Mouse (Mus musculus): ENCODE measurements around the gene Arl4c. TPM values are rescaled to one million over a fixed set of nuclear protein-coding genes. Genes with fewer than 3 reads are reported as not detected.

Gene Arl4c
- 10 to 100 TPM; 36.6 to 40.7 (median 39.0) TPM for total RNA-seq (2022)

DNA sequence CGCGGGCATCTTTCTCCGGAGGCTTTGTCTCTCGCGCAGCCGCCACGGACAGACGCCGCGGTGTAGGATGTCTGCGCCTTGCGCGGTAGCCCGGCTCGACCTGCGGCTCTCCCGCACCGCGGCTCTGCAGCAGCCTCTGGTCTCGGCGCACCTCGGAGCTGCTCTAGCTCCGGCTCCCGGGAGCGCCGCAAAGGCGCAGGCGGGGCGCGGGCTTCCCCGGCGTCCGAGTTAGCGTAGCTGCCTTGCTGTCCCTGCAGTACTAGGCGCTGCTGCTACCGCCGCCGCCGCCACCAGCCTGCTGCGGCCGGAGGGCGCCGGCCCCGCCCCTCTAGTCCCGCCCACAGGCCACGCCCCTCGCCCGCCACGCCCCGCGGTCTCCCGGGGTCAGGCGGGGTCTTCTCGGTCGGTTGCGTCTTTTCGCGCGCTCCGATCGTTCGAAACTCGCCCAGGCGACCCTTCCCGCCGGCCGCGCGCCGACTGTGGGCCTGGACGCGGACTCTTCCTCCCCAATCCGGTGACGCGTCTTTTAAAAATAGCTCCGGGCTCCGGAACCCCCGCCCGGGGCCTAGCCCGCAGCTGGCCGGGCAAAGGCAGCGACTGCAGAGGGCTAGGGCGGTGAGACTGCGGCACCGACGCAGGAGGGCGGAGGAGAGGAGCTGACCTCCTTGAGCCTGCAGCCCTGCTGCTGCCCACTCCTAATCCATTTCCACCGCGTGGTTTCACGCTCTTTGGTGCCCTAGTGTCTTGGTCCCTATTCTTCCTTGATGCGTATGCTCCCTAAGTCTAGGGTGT, at the start of gene Arl4c:
Gene Arl4c, minus strand, starts transcription at position 352 of the 792 bp plus-strand sequence.
- DNase-seq (ENCODE audit: low spot score in 2 of 2) = peak; percentile 64

- no peak for DNase-seq (ENCODE audit: low spot score in 2 of 2)
Observed at GRCm38 (mm10) chr1:88751332-88751731, 49.3 kb upstream of the Arl4c start.

GRCm38 (mm10) chr1:88750576-88750975, 48.6 kb upstream of the Arl4c start:
- no peak for DNase-seq (ENCODE audit: low spot score in 2 of 2)

DNA sequence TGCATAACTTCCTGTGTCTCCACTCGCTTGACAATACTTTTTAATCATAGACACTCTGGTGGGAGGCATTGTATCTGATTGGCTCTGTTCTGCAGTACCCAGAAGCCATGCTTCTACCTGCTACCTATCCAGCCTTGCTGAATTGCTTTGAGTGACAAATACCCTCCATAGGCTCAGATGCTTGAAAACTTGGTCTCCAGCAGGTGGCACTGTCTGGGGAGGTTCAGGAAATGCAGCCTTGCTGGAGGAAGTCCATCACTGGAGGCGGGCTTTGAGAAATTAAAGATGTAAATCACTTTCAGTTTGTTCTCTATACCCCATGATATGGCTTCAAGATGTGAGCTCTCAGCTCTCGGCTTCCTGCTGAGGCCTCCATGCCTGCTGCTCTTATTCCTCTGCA, 48.1 kb upstream of the Arl4c start:
- DNase-seq (ENCODE audit: low spot score in 2 of 2) = no peak

DNA sequence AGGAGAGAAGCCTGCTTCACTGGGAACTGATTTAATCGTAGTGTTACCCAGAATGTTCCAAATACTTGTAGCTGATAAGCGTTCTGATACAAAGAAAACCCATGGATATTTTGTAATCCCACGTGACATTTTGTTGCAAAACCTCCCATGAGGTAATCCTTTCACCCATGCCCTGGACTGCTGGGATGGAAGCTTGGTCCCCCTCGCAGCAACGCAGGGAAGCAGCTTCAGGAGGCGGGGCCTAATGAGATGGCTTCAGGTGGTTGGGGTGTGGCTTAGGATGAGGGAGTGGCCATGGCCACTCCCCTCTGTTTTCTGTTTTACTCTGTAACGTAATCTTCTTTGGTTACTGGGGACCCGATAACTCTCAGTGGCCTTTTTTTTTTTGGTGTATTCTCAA, 47.1 kb upstream of the Arl4c start:
- no peak for DNase-seq (ENCODE audit: low spot score in 2 of 2)

DNA sequence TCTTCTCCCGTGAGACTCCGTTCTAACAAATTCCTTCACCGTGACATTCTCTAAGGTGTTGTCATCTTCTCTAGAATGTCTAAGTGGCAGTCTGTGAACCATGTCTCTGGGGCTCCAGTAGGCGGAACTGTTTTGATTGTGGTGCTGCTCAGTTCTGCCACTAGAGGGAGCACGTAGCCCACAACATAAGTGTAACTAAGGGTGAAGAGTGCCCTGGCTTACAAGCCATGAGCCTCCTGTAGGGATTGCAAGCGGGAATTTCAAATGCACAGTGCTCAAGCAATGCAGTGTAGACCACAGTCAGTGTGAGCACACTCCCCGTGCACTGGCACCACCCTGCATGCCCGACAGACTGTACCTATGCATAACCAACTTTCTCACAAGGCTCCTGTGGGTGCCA, 43.2 kb upstream of the Arl4c start:
- DNase-seq (ENCODE audit: low spot score in 2 of 2) = peak; percentile 65

- DNase-seq (ENCODE audit: low spot score in 2 of 2) = no peak
Observed at GRCm38 (mm10) chr1:88744261-88744660, 42.2 kb upstream of the Arl4c start.

- DNase-seq (ENCODE audit: low spot score in 2 of 2) = peak in 1 of 2 experiments; percentile 21
Observed at GRCm38 (mm10) chr1:88742372-88742771, 40.4 kb upstream of the Arl4c start.

- no peak for DNase-seq (ENCODE audit: low spot score in 2 of 2)
Observed at GRCm38 (mm10) chr1:88739546-88739945, 37.5 kb upstream of the Arl4c start.

- no peak for DNase-seq (ENCODE audit: low spot score in 2 of 2)
Observed at GRCm38 (mm10) chr1:88738931-88739330, 36.9 kb upstream of the Arl4c start.

DNA sequence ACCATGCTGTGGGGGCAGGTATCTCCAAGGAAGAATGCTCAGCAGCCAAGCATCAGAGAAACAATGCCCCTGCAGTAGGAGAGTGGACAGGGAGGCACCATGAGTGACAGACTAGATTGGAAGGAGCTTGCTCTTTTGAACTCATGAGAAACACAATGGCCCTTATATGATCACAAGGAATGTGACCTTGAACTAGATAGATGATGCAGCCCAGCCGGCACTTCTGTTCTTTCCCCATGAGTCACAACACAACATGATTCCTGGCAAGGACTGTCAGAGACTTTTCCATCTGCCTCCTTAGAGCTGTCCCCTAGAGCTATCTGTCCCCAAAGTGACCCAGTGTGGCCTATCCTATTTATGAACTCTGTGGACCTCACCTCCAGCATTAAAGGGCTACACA, 27.5 kb upstream of the Arl4c start:
- no peak for DNase-seq (ENCODE audit: low spot score in 2 of 2)

DNA sequence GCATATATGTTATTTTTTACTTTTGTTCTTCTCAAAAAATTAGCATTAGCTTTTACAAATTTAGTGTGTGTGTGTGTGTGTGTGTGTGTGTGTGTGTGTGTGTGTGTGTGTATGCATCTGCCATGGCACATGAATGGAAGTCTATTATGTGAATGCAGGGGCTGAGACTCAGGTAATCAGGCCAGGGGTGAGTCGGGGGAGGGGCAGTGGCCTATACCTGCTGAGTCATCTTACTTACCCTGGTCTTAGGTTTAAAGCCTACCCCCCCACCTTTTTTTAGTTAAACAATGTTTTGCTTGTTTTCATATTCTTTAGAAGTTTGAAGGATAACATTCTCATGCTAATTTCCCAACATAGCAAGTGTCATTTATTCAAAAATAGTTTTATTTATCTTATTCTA, 25.3 kb upstream of the Arl4c start:
- DNase-seq (ENCODE audit: low spot score in 2 of 2) = no peak

DNA sequence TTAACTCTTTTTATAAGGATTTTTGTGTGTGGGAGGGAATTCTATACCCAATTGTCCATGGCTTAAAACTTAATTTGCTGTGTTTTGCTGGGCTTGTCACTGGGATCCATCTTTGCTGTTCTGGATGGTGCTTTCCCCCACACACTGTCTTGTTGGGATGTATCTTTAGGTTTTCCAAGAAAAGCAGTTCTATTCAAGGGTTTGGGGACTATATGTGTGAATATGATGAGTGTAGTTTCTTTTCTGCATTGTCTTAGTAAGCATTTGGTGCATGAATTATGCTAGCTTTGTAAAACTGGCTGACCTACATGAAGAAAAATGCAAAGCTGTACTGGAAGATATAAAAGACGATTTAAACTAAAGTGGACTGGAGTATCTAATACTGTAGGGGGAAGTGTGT, 23.7 kb upstream of the Arl4c start:
- DNase-seq (ENCODE audit: low spot score in 2 of 2) = no peak

DNA sequence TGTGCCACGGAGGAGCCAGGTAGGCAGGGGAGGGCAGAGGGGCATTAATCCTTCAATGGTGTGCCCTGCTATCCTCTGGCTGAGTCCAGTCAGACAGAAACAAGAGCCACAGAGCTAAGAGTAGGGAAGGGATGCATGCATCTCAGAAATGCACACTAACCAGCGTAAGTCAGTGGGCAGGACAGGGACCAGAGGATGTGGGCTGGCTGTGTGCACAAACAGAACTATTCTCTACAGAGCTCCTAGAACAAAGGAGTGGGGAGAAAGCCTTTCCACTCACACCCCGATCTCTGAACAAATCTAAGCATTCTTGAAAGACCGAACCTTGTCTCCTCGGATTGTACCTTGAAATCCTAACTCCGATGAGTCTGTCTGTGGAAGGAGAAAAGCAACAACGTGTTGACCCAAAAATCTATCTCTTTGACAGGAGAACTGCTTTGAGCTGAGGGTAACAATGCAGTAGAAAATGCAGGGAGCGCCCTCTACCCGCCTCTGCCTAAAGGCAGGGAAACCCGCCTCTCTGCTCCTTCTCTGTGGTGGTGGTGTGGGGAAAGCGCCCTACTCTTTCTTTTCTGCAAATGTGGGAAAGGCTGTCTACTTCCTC, 18.7 kb upstream of the Arl4c start:
- no peak for DNase-seq (ENCODE audit: low spot score in 2 of 2)

GRCm38 (mm10) chr1:88718563-88718962, 16.5 kb upstream of the Arl4c start:
- DNase-seq (ENCODE audit: low spot score in 2 of 2) = peak in 1 of 2 experiments; percentile 79

DNA sequence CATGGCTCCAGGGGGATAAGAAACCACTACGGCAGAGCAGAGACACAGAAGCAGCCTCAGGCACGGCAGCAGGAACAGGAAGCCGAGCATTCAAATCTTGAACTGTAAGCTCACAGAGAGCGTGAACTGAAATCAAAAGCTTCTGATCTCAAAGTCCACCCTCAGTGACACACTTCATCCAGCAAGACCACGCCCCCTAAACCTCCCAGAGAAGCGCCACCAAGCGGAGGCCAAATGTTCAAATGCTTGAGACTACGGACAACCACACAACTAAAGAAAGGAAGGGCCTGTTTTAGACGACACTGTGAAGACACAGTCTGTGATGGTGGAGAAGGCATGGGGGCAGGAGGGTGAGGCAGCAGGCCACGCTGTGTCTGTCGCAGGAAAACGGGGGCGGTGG, 15.7 kb upstream of the Arl4c start:
- DNase-seq (ENCODE audit: low spot score in 2 of 2) = no peak

DNA sequence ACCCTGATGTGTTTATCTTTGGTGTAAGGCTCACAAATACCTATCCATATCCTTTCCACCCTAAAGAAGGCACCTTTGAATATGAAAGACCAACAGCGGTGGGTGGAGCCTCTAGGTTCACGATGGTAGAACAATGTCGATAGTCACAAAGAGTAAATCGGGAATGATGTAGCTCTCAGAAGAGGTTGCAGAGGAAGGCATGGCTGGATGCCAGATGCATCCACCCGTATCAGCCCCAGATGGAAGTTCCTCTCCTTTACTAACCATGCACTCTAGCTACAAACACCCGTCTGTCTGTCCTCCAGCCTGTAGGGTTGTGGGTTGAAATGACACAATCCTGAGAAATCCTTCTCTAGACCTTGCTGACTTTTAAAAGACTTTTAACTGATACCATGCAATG, 10.0 kb upstream of the Arl4c start:
- no peak for DNase-seq (ENCODE audit: low spot score in 2 of 2)

- no peak for DNase-seq (ENCODE audit: low spot score in 2 of 2)
Observed at GRCm38 (mm10) chr1:88708646-88709305, 6.8 kb upstream of the Arl4c start.

- no peak for DNase-seq (ENCODE audit: low spot score in 2 of 2)
Observed at GRCm38 (mm10) chr1:88708191-88708590, 6.2 kb upstream of the Arl4c start.

- DNase-seq (ENCODE audit: low spot score in 2 of 2) = no peak
Observed at GRCm38 (mm10) chr1:88707536-88707935, 5.5 kb upstream of the Arl4c start.

- DNase-seq (ENCODE audit: low spot score in 2 of 2) = peak; percentile 77 to 86
Observed at GRCm38 (mm10) chr1:88705799-88706198, 3.8 kb upstream of the Arl4c start.

DNA sequence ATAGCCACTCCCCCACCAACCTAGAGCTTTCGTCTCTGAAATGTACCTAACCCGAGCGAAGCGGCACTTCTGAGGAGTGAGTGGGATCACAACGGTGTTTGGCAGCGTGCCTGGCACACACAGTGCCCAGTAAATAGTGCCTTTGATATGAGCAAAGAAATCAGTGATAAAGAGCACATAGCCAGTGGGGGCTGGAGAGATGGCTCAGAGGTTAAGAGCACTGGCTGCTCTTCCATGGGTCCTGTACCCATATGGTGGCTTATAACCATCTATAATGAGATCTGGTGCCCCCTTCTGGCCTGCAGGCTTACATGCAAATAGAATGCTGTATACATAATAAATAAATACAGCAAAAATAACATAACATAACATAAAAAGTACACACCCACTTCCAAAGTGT, 3.0 kb upstream of the Arl4c start:
- DNase-seq (ENCODE audit: low spot score in 2 of 2) = no peak
